Mouse (Mus musculus) embryo, embryonic 9.5 days (tissue): ENCODE data around the gene Hist1h2ao.
"Not testable (repeated sequence)": the region's sequence is repeated elsewhere in the genome, so short reads cannot be mapped to it uniquely, and the experiment has no call there.

Experiments
- DNase-seq: peaks from one replicate; pipeline ENCODE4 v3.0.0-alpha.2; 2017; ENCODE audit errors: extremely low spot score

Hist1h2ao gene

GRCm38 (mm10) chr13:21810073-21810472, at the start of gene Hist1h2ao, which contains the start of gene Hist1h2bq:
Hist1h2ao (plus strand) TSS chr13:21810465.
Hist1h2bq (minus strand) TSS chr13:21810197.
- not testable (repeated sequence) for DNase-seq

GRCm38 (mm10) chr13:21778814-21779766, 31.2 kb upstream of the Hist1h2ao start:
- DNase-seq = peak; percentile 85

- DNase-seq = peak; percentile 92
These were observed 30.2 kb upstream of the Hist1h2ao start, which contains the start of gene Hist1h1b for GRCm38 (mm10) chr13:21779767-21780731. Hist1h1b (minus strand) TSS chr13:21780625.

- peak; percentile 50 for DNase-seq
These were observed 29.2 kb upstream of the Hist1h2ao start for GRCm38 (mm10) chr13:21781021-21781555.

GRCm38 (mm10) chr13:21781639-21782038, 28.6 kb upstream of the Hist1h2ao start:
- no peak for DNase-seq

GRCm38 (mm10) chr13:21782361-21783254, 27.7 kb upstream of the Hist1h2ao start:
- peak; percentile 82 for DNase-seq

GRCm38 (mm10) chr13:21783255-21783617, 27.0 kb upstream of the Hist1h2ao start, which contains the start of gene Hist1h3i:
Hist1h3i (minus strand) TSS chr13:21783370.
- peak; percentile 91 for DNase-seq

- peak; percentile 76 for DNase-seq
These were observed 26.5 kb upstream of the Hist1h2ao start for GRCm38 (mm10) chr13:21783734-21784161.

- DNase-seq = peak; percentile 45
These were observed 26.0 kb upstream of the Hist1h2ao start for GRCm38 (mm10) chr13:21784311-21784710.

- DNase-seq = peak; percentile 74
These were observed 23.9 kb upstream of the Hist1h2ao start for GRCm38 (mm10) chr13:21786189-21786898.

- peak; percentile 95 for DNase-seq
These were observed 23.2 kb upstream of the Hist1h2ao start, which contains the start of the genes Hist1h2an and Hist1h2bp for GRCm38 (mm10) chr13:21786899-21787629. Hist1h2an (minus strand) TSS chr13:21787218. Hist1h2bp (plus strand) TSS chr13:21787461.

- peak; percentile 63 for DNase-seq
These were observed 22.3 kb upstream of the Hist1h2ao start for GRCm38 (mm10) chr13:21787760-21788593.

- DNase-seq = no peak
These were observed 20.3 kb upstream of the Hist1h2ao start for GRCm38 (mm10) chr13:21789925-21790324.

- DNase-seq = peak; percentile 57
These were observed 19.5 kb upstream of the Hist1h2ao start for GRCm38 (mm10) chr13:21790601-21791283.

- DNase-seq = no peak
These were observed 14.7 kb upstream of the Hist1h2ao start for GRCm38 (mm10) chr13:21795584-21795983.

- DNase-seq = not testable (repeated sequence)
These were observed 13.1 kb upstream of the Hist1h2ao start for GRCm38 (mm10) chr13:21797163-21797562.

GRCm38 (mm10) chr13:21803058-21803457, 7.2 kb upstream of the Hist1h2ao start:
- not testable (repeated sequence) for DNase-seq
